Mouse (Mus musculus) CH12.LX (cell line): Measurements from ENCODE around the gene Sdf2l1. TPM values are rescaled to one million over a fixed set of nuclear protein-coding genes. Genes with fewer than 3 reads are reported as not detected.

Source experiments
- DNase-seq: peaks from one replicate; pipeline ENCODE4 v3.0.0-alpha.2; 2013; ENCODE audit errors: extremely low read depth
- H3K27ac ChIP-seq: 2 replicates; pipeline ENCODE4 v1.5.1; 2012; ENCODE audit warnings: low read depth, mild to moderate bottlenecking, control low read depth, moderate library complexity; ENCODE audit not compliant: insufficient read depth
- H3K27me3 ChIP-seq: replicated peaks from 2 replicates; pipeline ENCODE3; 2012; ENCODE audit warnings: inconsistent platforms
- H3K36me3 ChIP-seq, 2 experiments: replicated peaks in 1 of 2; 2 replicates each; pipeline versions ENCODE3 to v1.6.1; 2012; ENCODE audit warnings: inconsistent platforms in 1 of 2, low read length in 1 of 2, mild to moderate bottlenecking in 1 of 2, mixed read lengths in 1 of 2, moderate library complexity in 1 of 2; ENCODE audit not compliant: control insufficient read depth in 1 of 2, insufficient read depth in 1 of 2
- H3K4me1 ChIP-seq, 2 experiments: 2 replicates each; pipeline ENCODE4 v1.6.1; 2012; ENCODE audit warnings: inconsistent platforms in 1 of 2, moderate library complexity in 1 of 2; ENCODE audit not compliant: insufficient read depth in 2 of 2, control insufficient read depth in 1 of 2
- H3K4me2 ChIP-seq: 2 replicates; pipeline ENCODE4 v1.6.1; 2012; ENCODE audit warnings: low read depth, mild to moderate bottlenecking, control low read depth; ENCODE audit not compliant: poor library complexity, insufficient read depth, severe bottlenecking
- H3K4me3 ChIP-seq, 3 experiments: fragments of 150-350 bp in 1 of 3; sonication (generic) in 1 of 3; replicated peaks in 1 of 3; 2 replicates each; pipeline versions ENCODE3 to v1.5.1; 2011 to 2012; ENCODE audit warnings: low read depth in 2 of 3, low read length in 2 of 3, mild to moderate bottlenecking in 2 of 3, moderate library complexity in 2 of 3, control low read depth in 1 of 3, improper control_type of control experiment in 1 of 3, inconsistent platforms in 1 of 3, mixed read lengths in 1 of 3; ENCODE audit not compliant: poor library complexity in 1 of 3
- H3K79me2 ChIP-seq: replicated peaks from 2 replicates; pipeline ENCODE4 v1.6.1; 2012; ENCODE audit warnings: mild to moderate bottlenecking, moderate library complexity; ENCODE audit not compliant: control insufficient read depth, poor library complexity, insufficient read depth, severe bottlenecking; ENCODE audit errors: extremely low read depth
- H3K9ac ChIP-seq: 2 replicates; pipeline ENCODE4 v1.6.1; 2012; ENCODE audit warnings: low read depth, mild to moderate bottlenecking, control low read depth, moderate library complexity; ENCODE audit not compliant: insufficient read depth
- H3K9me3 ChIP-seq: replicated peaks from 2 replicates; pipeline ENCODE3; 2012; ENCODE audit warnings: low read length, inconsistent platforms, mixed read lengths
- BHLHE40 ChIP-seq: IDR thresholded peaks from 2 replicates; pipeline ENCODE4 v1.6.1; 2011; ENCODE audit warnings: mild to moderate bottlenecking, low read depth, low read length, improper control_type of control experiment
- CHD1 ChIP-seq: IDR thresholded peaks from 2 replicates; pipeline ENCODE4 v1.6.1; 2012; ENCODE audit warnings: low read depth, low read length, improper control_type of control experiment, inconsistent platforms
- CHD2 ChIP-seq: IDR thresholded peaks from 2 replicates; pipeline ENCODE4 v1.6.1; 2011; ENCODE audit warnings: low read length, improper control_type of control experiment
- CTCF ChIP-seq, 2 experiments: IDR thresholded peaks in 1 of 2; conservative IDR thresholded peaks in 1 of 2; 2 replicates each; pipeline ENCODE4 v1.5.1; 2011 to 2012; ENCODE audit warnings: low read depth in 2 of 2, low read length in 2 of 2, improper control_type of control experiment in 1 of 2, inconsistent platforms in 1 of 2, mild to moderate bottlenecking in 1 of 2, moderate library complexity in 1 of 2
- E2F4 ChIP-seq: IDR thresholded peaks from 2 replicates; pipeline ENCODE4 v1.6.1; 2011; ENCODE audit warnings: low read depth, low read length, improper control_type of control experiment; ENCODE audit not compliant: insufficient replicate concordance
- ELF1 ChIP-seq: IDR thresholded peaks from 2 replicates; pipeline ENCODE4 v1.6.1; 2014; ENCODE audit warnings: low read depth, mild to moderate bottlenecking, inconsistent platforms, low read length, improper control_type of control experiment
- EP300 ChIP-seq: IDR thresholded peaks from 2 replicates; pipeline ENCODE4 v1.6.1; 2011; ENCODE audit warnings: low read length, improper control_type of control experiment
- HCFC1 ChIP-seq: IDR thresholded peaks from 2 replicates; pipeline ENCODE4 v1.6.1; 2012; ENCODE audit warnings: low read depth, mild to moderate bottlenecking, inconsistent platforms, low read length, improper control_type of control experiment
- IRF4 ChIP-seq: IDR thresholded peaks from 2 replicates; pipeline ENCODE4 v1.6.1; 2014; ENCODE audit warnings: low read depth, mild to moderate bottlenecking, inconsistent platforms, low read length, improper control_type of control experiment
- JUND ChIP-seq: conservative IDR thresholded peaks from 2 replicates; pipeline ENCODE4 v1.6.1; 2011; ENCODE audit warnings: low read depth, low read length, improper control_type of control experiment
- KAT2A ChIP-seq: IDR thresholded peaks from 2 replicates; pipeline ENCODE4 v1.6.1; 2012; ENCODE audit warnings: low read length, improper control_type of control experiment, inconsistent platforms; ENCODE audit not compliant: insufficient replicate concordance
- MAFK ChIP-seq: IDR thresholded peaks from 2 replicates; pipeline ENCODE4 v1.6.1; 2011; ENCODE audit warnings: low read length, improper control_type of control experiment; ENCODE audit not compliant: insufficient replicate concordance
- MEF2A ChIP-seq: IDR thresholded peaks from 2 replicates; pipeline ENCODE4 v1.6.1; 2014; ENCODE audit warnings: low read depth, mild to moderate bottlenecking, inconsistent platforms, low read length, improper control_type of control experiment, borderline replicate concordance
- MXI1 ChIP-seq: IDR thresholded peaks from 2 replicates; pipeline ENCODE4 v1.6.1; 2011; ENCODE audit warnings: mild to moderate bottlenecking, low read depth, low read length, improper control_type of control experiment
- MYC ChIP-seq: IDR thresholded peaks from 2 replicates; pipeline ENCODE4 v1.6.1; 2011; ENCODE audit warnings: low read depth, mild to moderate bottlenecking, improper control_type of control experiment, low read length
- NRF1 ChIP-seq: IDR thresholded peaks from 2 replicates; pipeline ENCODE4 v1.6.1; 2014; ENCODE audit warnings: low read depth, mild to moderate bottlenecking, inconsistent platforms, low read length, improper control_type of control experiment, moderate library complexity
- POLR2A ChIP-seq: IDR thresholded peaks from 2 replicates; pipeline ENCODE4 v1.6.1; 2011; ENCODE audit warnings: low read depth, mild to moderate bottlenecking, improper control_type of control experiment, low read length
- POLR2AphosphoS2 ChIP-seq: IDR thresholded peaks from 2 replicates; pipeline ENCODE4 v1.6.1; 2011; ENCODE audit warnings: low read depth, low read length, improper control_type of control experiment
- RAD21 ChIP-seq: IDR thresholded peaks from 2 replicates; pipeline ENCODE4 v1.6.1; 2011; ENCODE audit warnings: low read depth, mild to moderate bottlenecking, low read length, improper control_type of control experiment, moderate library complexity
- RCOR1 ChIP-seq: conservative IDR thresholded peaks from 2 replicates; pipeline ENCODE4 v1.6.1; 2012; ENCODE audit warnings: low read depth, mild to moderate bottlenecking, inconsistent platforms, low read length, improper control_type of control experiment
- SMC3 ChIP-seq: IDR thresholded peaks from 2 replicates; pipeline ENCODE4 v1.6.1; 2011; ENCODE audit warnings: low read depth, low read length, improper control_type of control experiment
- TBP ChIP-seq: conservative IDR thresholded peaks from 2 replicates; pipeline ENCODE4 v1.6.1; 2011; ENCODE audit warnings: low read depth, low read length, improper control_type of control experiment
- TCF12 ChIP-seq: IDR thresholded peaks from 2 replicates; pipeline ENCODE4 v1.6.1; 2014; ENCODE audit warnings: low read depth, mild to moderate bottlenecking, inconsistent platforms, low read length, improper control_type of control experiment
- UBTF ChIP-seq: IDR thresholded peaks from 2 replicates; pipeline ENCODE4 v1.6.1; 2012; ENCODE audit warnings: low read depth, mild to moderate bottlenecking, inconsistent platforms, low read length, improper control_type of control experiment, moderate library complexity
- ZC3H11A ChIP-seq: IDR thresholded peaks from 2 replicates; pipeline ENCODE4 v1.6.1; 2012; ENCODE audit warnings: low read depth, mild to moderate bottlenecking, inconsistent platforms, low read length, improper control_type of control experiment
- ZKSCAN1 ChIP-seq: IDR thresholded peaks from 2 replicates; pipeline ENCODE4 v1.6.1; 2012; ENCODE audit warnings: low read depth, inconsistent platforms, low read length, improper control_type of control experiment, borderline replicate concordance
- dilution Hi-C: fragments of 300-500 bp; cut with MboI; formaldehyde crosslinking; loops from 2 replicates; pipeline ENCODE4 v1.14.3; 2020; ENCODE audit warnings: low sequenced_read_pairs; ENCODE audit not compliant: extremely low pct_unique_long_range_greater_than_20kb, extremely low pct_ligation_motif_present
- in situ Hi-C: fragments of 300-500 bp; cut with MboI; formaldehyde crosslinking; loops from 3 replicates; pipeline ENCODE4 v1.14.3; 2019; ENCODE audit warnings: low sequenced_read_pairs, low pct_ligation_motif_present, low pct_unique_long_range_greater_than_20kb, mixed read lengths
- polyA plus RNA-seq: library from polyadenylated mRNA; unstranded; fragments of >175 nt; gene quantifications from 2 replicates; pipeline ENCODE4 v1.2.1, GENCODE M21; 2012; ENCODE audit warnings: low read depth; ENCODE audit not compliant: insufficient read length
- total RNA-seq, 2 experiments: library from RNA; depleted of rRNA; stranded (reverse); fragments of 300-350 nt in 1 of 2; fragments of >200 nt in 1 of 2; gene quantifications; 2 replicates each; pipeline ENCODE4 v1.2.3; 2012 to 2014

Gene Sdf2l1
- total and polyA plus RNA-seq, 3 experiments = 159 to 235 (median 168) TPM

GRCm38 (mm10) chr16:17102630-17103220, 29.5 kb downstream of the Sdf2l1 start:
- in situ Hi-C loops = no loop called here
- H3K9ac ChIP-seq = no peak overlapping the region
- TF ChIP-seq UBTF (no peak), BHLHE40 (no peak), MYC (no peak), SMC3 (no peak), EP300 (no peak), ZC3H11A (no peak), MEF2A (no peak), MXI1 (no peak), IRF4 (no peak), ZKSCAN1 (no peak), MAFK (no peak), NRF1 (no peak), TBP (no peak), POLR2AphosphoS2 (no peak)
- 0 out of 2 replicates have a peak, but pooled peaks cover 2% of the 10 kb centered on the region for H3K79me2 ChIP-seq
- dilution Hi-C loops = no loop called here
- no peak overlapping the region for H3K27ac ChIP-seq
- peaks cover 65 to 91% of the 10 kb centered on the region in 2 experiments for H3K36me3 ChIP-seq
- H3K4me1 ChIP-seq = no peaks in the 10 kb centered on the region
- no peaks in the 10 kb centered on the region for H3K27me3 ChIP-seq
- DNase-seq = no peak
- H3K4me3 ChIP-seq = no peak overlapping the region
- no peaks in the 10 kb centered on the region for H3K9me3 ChIP-seq
- no peak overlapping the region for H3K4me2 ChIP-seq

- DNase-seq = no peak
- Histone ChIP-seq H3K9me3 (no peaks in the 10 kb centered on the region), H3K4me2 (no peak overlapping the region), H3K4me3 (no peak overlapping the region), H3K27me3 (no peaks in the 10 kb centered on the region), H3K27ac (no peak overlapping the region), H3K9ac (no peak overlapping the region), H3K4me1 (no peaks in the 10 kb centered on the region), H3K79me2 (no peaks in the 10 kb centered on the region), H3K36me3 (peaks cover 80 to 95% of the 10 kb centered on the region in 2 experiments)
- dilution Hi-C loops = no loop called here
- no peak for TF ChIP-seq CHD1
- in situ Hi-C loops = no loop called here
Observed at GRCm38 (mm10) chr16:17096938-17097337, 35.2 kb downstream of the Sdf2l1 start.

- in situ Hi-C loops (no loop called here), dilution Hi-C loops (no loop called here)
- no peaks in the 10 kb centered on the region for H3K79me2 ChIP-seq
- H3K9ac ChIP-seq = no peak overlapping the region
- H3K4me3 ChIP-seq = no peak overlapping the region
- peak in 1 of 2 experiments; percentile 33; a peak in 2 of 4 replicates for TF ChIP-seq CTCF (conservative IDR thresholded peaks at IDR 0.05 in 1 of 2, IDR thresholded peaks at IDR 0.05 in 1 of 2; ENCODE audit: low read depth in 2 of 2, low read length in 2 of 2)
- TF ChIP-seq ZC3H11A = no peak
- TF ChIP-seq TCF12 = no peak
- TF ChIP-seq RAD21 = peak; percentile 13
- no peak for TF ChIP-seq CHD1
- TF ChIP-seq ELF1 = no peak
- no peak for TF ChIP-seq JUND
- TF ChIP-seq MXI1 = no peak
- no peak for TF ChIP-seq HCFC1
- TF ChIP-seq CHD2 = no peak
- no peak for TF ChIP-seq RCOR1
- TF ChIP-seq SMC3 = no peak
- no peak for TF ChIP-seq POLR2A
- no peak for TF ChIP-seq KAT2A
- no peak for TF ChIP-seq MEF2A
- TF ChIP-seq E2F4 = no peak
- no peak for TF ChIP-seq BHLHE40
- no peaks in the 10 kb centered on the region for H3K27me3 ChIP-seq
- H3K36me3 ChIP-seq = peaks cover 89 to 100% of the 10 kb centered on the region in 2 experiments
- no peak for DNase-seq
- H3K4me1 ChIP-seq = no peaks in the 10 kb centered on the region
- H3K27ac ChIP-seq = no peak overlapping the region
- no peak overlapping the region for H3K4me2 ChIP-seq
- H3K9me3 ChIP-seq = no peaks in the 10 kb centered on the region
Observed at GRCm38 (mm10) chr16:17088346-17088745, 43.8 kb downstream of the Sdf2l1 start.
